Mouse (Mus musculus) ovary, postnatal 36 days (tissue): ENCODE measurements around the gene Olfr1309.
"Not testable (repeated sequence)": the region's sequence is repeated elsewhere in the genome, so short reads cannot be mapped to it uniquely, and the experiment has no call there.

Experiments
- DNase-seq: peaks from one replicate; pipeline ENCODE4 v3.0.0; 2022; ENCODE audit warnings: low spot score, mixed read lengths

The Olfr1309 gene

GRCm38 (mm10) chr2:111990181-111990580, at the start of gene Olfr1309:
Gene Olfr1309, minus strand, starts transcription at chr2:111990281.
- no peak for DNase-seq

DNA sequence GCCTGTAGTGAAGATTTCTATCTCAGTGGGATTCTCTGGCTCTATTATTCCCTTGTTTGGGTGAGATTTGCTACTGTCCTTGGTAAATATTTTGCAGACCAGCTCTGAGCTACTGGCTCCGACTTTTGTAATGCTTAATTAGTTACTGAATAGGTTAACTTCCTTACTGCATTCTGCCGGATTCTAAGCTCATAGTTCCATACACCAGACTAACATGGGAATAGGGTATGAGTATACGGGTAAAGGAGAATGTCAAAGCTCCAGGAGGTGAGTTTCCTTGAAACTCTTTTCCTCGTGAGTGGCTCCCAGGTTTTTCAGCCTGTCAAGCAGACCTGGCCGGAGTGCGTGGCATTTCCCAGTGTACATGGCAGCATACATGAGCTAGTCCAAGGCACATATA, 36.9 kb upstream of the Olfr1309 start:
- not testable (repeated sequence) for DNase-seq

- DNase-seq: no peak
These were observed 34.2 kb upstream of the Olfr1309 start, which contains the start of gene Olfr1311 for GRCm38 (mm10) chr2:112024312-112024711. Gene Olfr1311, minus strand, starts transcription at chr2:112024412.

- no peak for DNase-seq
These were observed 24.8 kb upstream of the Olfr1309 start for GRCm38 (mm10) chr2:112014900-112015299.

GRCm38 (mm10) chr2:112012608-112013007, 22.5 kb upstream of the Olfr1309 start, which contains the start of gene Olfr1310:
Gene Olfr1310, minus strand, starts transcription at chr2:112012708.
- DNase-seq: no peak

GRCm38 (mm10) chr2:111964844-111965243, 25.2 kb downstream of the Olfr1309 start, which contains the start of gene Olfr1308:
Gene Olfr1308, minus strand, starts transcription at chr2:111964944.
- DNase-seq: no peak

DNA sequence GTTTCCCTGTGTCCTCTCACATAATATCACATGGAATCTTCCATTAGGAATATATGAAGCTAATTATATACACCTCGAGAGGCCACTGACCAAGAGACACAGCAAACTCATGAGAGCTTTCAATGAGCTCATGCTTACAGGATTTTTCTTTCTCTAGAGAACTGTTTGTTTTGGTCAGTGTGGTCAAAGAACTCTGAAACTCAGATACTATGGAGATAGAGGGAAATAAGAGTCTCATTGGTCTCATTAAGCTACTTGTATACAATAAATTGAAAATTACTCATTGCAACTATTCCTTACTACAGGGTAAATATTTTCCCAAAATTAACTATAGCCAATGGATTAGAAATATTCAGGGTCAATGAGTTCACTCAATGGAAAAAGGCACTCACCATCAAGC, 40.7 kb downstream of the Olfr1309 start, which contains the start of gene Olfr1307:
Olfr1307 (minus strand) TSS at position 101 of the 400 bp plus-strand sequence.
- DNase-seq: no peak
